Mouse (Mus musculus) neural tube, embryonic 14.5 days (tissue): ENCODE measurements around the gene Wbp2nl. TPM values are rescaled to one million over a fixed set of nuclear protein-coding genes. Genes with fewer than 3 reads are reported as not detected.

ENCODE experiments used
- ATAC-seq: fragments of 200-750 bp; cut with Nextera tagmentation; 2 replicates; pipeline ENCODE4 v1.8.0; 2017; ENCODE audit warnings: low read depth, mild to moderate bottlenecking, moderate TSS enrichment, moderate library complexity
- H3K27ac ChIP-seq: fragments of 300-500 bp; sonication (generic); 2 replicates; pipeline ENCODE4 v1.5.1; 2014; ENCODE audit warnings: low read depth, mild to moderate bottlenecking, control low read depth, low read length, moderate library complexity, mixed read lengths
- H3K27me3 ChIP-seq: fragments of 300-500 bp; sonication (generic); 2 replicates; pipeline ENCODE4 v1.6.1; 2014; ENCODE audit warnings: low read length; ENCODE audit not compliant: control insufficient read depth, insufficient read depth
- H3K36me3 ChIP-seq: fragments of 300-500 bp; sonication (generic); 2 replicates; pipeline ENCODE4 v1.6.1; 2014; ENCODE audit warnings: low read length, mixed read lengths; ENCODE audit not compliant: control insufficient read depth, insufficient read depth
- H3K4me1 ChIP-seq: fragments of 300-500 bp; sonication (generic); 2 replicates; pipeline ENCODE4 v1.6.1; 2014; ENCODE audit warnings: low read length; ENCODE audit not compliant: control insufficient read depth, insufficient read depth
- H3K4me2 ChIP-seq: fragments of 300-500 bp; sonication (generic); 2 replicates; pipeline ENCODE4 v1.6.1; 2014; ENCODE audit warnings: mild to moderate bottlenecking, low read depth, low read length, control low read depth
- H3K4me3 ChIP-seq: fragments of 300-500 bp; sonication (generic); 2 replicates; pipeline ENCODE4 v1.5.1; 2014; ENCODE audit warnings: low read depth, low read length, control low read depth, mixed read lengths
- H3K9ac ChIP-seq: fragments of 300-500 bp; sonication (generic); replicated peaks from 2 replicates; pipeline ENCODE4 v1.6.1; 2014; ENCODE audit warnings: low read depth, mild to moderate bottlenecking, control low read depth, low read length, mixed read lengths
- H3K9me3 ChIP-seq: fragments of 300-500 bp; sonication (generic); 2 replicates; pipeline ENCODE4 v1.6.1; 2016; ENCODE audit warnings: low read length; ENCODE audit not compliant: control insufficient read depth
- WGBS: fragments of 180-500 bp; shearing (Covaris S2); extraction: QIAGEN DNeasy Blood & Tissue Kit; methylation state at CpG from one replicate; pipeline ENCODE4 v1.1.7; 2014; 5-methylcytosine and 5-hydroxymethylcytosine counted together
- polyA plus RNA-seq: library from polyadenylated mRNA; unstranded; fragments of >200 nt; fragmentation: Nextera tagmentation; extraction: Ambion mirVana; gene quantifications from 2 replicates; pipeline ENCODE4 v1.2.1, GENCODE M21; 2014

The Wbp2nl gene
- polyA plus RNA-seq, 1 experiment from 2014 or later = 0.28 TPM

DNA sequence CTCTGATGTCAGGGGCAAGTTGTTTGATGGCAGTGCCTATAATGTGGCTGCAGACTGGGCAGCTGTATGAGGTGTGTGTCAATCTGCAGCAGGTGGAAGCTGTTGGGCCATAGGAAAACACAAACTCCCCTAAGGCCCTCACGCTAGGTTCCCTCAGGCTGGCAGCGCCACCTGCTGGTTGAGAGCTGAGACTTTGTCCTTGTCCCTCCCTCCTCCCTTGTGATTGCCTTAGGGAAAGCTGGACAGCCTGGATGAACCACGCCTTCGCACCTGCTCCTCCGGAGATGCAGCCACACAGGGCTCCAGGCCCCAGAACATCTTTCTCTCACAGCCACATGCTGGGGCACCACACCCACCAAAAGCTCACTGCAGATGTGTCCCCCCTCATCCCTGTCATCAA, 27.6 kb upstream of the Wbp2nl start:
- no peak overlapping the region for H3K4me3 ChIP-seq
- H3K27me3 ChIP-seq = no peaks in the 10 kb centered on the region
- no peaks in the 10 kb centered on the region for H3K9me3 ChIP-seq
- H3K9ac ChIP-seq = no peak overlapping the region
- no peak for ATAC-seq
- no peak overlapping the region for H3K27ac ChIP-seq
- H3K4me1 ChIP-seq = peaks cover 19% of the 10 kb centered on the region
- H3K36me3 ChIP-seq = no peaks in the 10 kb centered on the region
- H3K4me2 ChIP-seq = no peak overlapping the region
- 0% methylated on average over 5 of the region's 5 CpGs for WGBS

DNA sequence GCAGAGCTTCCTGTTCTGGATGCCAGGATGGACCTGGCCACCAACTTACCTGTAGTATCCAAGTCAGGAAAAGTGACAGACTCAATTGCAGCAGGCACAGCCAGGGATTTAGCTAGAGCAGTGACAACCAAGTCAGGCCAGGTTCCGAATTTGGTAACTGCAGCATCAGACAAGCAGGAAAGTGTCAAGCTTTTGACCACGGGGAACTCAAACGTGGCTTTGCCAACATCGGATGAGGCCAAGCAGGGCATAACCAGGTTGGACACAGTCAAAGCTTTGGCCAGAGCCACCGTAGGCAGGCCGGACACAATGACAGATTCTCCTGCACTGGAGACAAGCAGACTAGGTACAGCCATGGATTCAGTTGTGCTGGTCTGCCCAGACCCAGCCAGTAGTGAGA, 26.5 kb upstream of the Wbp2nl start:
- no peak for ATAC-seq
- Histone ChIP-seq H3K27ac (no peak overlapping the region), H3K4me2 (no peak overlapping the region), H3K9me3 (no peaks in the 10 kb centered on the region), H3K4me3 (no peak overlapping the region), H3K9ac (no peak overlapping the region), H3K36me3 (no peaks in the 10 kb centered on the region), H3K4me1 (peaks cover 29% of the 10 kb centered on the region), H3K27me3 (no peaks in the 10 kb centered on the region)
- WGBS = 84% methylated on average over 6 of the region's 6 CpGs

DNA sequence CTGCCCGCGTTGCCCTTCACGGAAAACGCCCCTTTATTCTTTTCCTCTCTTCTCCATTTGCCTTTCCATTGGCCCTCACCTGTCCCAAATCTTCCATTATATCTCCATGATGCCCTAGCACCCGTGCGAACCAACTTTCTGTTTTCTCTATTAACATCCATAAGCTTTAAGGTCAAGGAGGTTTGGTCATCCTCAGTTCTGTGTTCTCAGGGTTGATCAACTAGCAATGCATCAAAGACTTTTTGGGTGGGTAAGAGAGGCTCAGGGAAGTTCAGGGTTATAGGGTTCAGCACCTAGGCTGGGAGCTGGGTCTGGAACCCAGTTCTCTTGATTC, 24.2 kb upstream of the Wbp2nl start, which contains the start of gene Sept3:
Gene Sept3 (plus strand): TSS at position 301 of the 334 bp plus-strand sequence.
- 25% methylated on average over 6 of the region's 6 CpGs for WGBS
- Histone ChIP-seq H3K4me2 (peak within 1 kb of the TSS; percentile 96), H3K9ac (peak within 1 kb of the TSS; percentile 88), H3K36me3 (peaks cover 9% of the 10 kb centered on the region), H3K27ac (peak within 1 kb of the TSS; percentile 98), H3K27me3 (no peaks in the 10 kb centered on the region), H3K9me3 (no peaks in the 10 kb centered on the region), H3K4me3 (peak within 1 kb of the TSS; percentile 81), H3K4me1 (peaks cover 20% of the 10 kb centered on the region)
- ATAC-seq = no peak

DNA sequence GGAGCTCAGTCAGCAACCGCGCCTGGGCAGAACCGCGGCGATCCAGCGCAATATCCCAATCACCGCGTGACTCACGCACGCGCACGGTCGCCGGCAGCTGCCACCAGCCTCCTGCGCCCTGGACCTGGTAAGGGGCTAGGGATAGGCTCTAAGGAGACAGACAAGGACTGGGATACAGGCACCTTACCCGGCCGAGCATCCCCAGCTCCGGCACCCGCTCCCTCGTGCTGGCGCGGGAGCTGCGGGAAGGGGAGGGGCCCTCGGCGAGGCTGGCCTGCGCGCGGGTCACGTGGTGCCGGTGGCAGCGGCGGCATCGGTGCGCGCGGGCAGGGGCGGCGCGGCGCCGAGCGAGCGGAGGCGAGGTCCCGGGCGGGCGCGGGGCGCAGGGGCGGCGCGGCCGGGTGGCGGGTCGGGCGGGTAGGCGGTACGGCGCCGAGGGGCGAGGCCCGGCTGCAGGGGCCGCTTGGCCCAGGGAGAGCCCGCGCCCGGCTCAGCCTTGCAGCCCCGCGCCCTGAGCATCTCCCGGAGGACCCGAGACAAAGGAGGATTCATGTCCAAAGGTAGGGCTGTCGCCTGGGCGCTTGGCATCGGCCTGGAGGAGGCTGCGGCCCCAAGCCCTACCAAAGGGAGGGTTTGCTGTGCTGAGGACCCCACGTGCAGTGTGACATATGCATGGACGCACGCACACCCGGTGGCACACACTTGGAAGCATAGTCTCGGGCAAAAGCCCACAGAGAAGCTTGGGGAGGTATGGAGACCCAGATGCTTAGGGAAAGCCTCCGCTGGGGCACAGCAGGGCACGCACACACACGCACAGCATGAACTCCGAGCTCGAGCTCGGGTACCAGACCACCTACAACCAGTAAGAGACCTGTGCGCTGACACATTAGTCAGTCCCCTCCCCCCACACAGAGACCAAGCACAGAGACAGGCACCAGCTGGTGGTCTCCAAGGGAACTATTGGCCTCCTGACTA, 23.5 kb upstream of the Wbp2nl start:
- Histone ChIP-seq H3K9me3 (no peaks in the 10 kb centered on the region), H3K4me1 (peaks cover 20% of the 10 kb centered on the region), H3K4me2 (peak overlapping the region; percentile 96), H3K36me3 (peaks cover 14% of the 10 kb centered on the region), H3K4me3 (peak overlapping the region; percentile 81), H3K27ac (peak overlapping the region; percentile 98), H3K27me3 (no peaks in the 10 kb centered on the region), H3K9ac (peak overlapping the region; percentile 88)
- peak; percentile 75 for ATAC-seq
- WGBS = under 1% methylated on average over 55 of the region's 86 CpGs

DNA sequence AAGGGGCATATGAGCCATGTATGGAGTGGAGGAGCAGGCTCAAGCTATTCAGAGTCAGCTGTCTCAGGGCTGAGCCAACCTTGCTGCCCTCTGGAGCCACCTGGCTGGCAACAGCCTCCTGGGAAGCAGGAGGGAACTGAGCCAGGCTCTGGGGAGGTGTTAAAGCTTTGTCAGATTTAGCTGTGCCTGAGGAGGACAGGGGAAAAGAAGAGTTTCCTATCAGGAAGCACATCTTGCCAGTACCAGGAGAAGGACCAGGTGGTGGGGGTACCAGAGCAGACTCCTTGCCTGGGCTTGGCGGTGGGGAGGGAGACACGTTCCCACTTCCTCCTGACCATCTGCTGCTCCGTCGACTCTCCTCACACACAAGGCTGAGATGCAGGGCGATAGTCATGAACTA, 21.2 kb upstream of the Wbp2nl start:
- Histone ChIP-seq H3K36me3 (peaks cover 26% of the 10 kb centered on the region), H3K9ac (0 out of 2 replicates have a peak overlapping the region, but pooled peaks have one; percentile 28), H3K27me3 (no peaks in the 10 kb centered on the region), H3K4me3 (peak overlapping the region; percentile 81; the same call in 1 of the 2 replicates), H3K27ac (no peak overlapping the region; the same call in 1 of the 2 replicates), H3K4me1 (peaks cover 20% of the 10 kb centered on the region), H3K9me3 (no peaks in the 10 kb centered on the region), H3K4me2 (peak overlapping the region; percentile 96)
- no peak for ATAC-seq
- 59% methylated on average over 5 of the region's 5 CpGs for WGBS

DNA sequence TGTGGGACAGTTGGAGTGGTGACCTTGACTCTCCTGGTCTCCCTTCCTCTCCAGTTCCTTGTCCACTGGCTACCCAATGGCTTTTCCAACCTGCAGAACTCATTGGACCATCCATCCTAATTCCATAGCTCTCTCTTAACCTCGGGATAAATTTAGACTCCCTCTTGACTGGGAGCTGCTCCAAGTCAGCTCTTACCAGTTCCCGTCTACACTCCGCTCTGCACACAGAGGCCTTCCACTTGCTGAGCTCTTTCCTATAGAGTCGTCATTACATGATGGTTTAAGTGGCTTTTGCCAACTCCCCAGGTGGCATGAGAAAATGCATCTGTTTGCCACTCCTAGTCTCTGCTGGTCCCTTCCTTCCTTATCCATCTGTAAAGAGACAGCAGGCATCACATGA, 18.1 kb upstream of the Wbp2nl start:
- no peak overlapping the region for H3K9ac ChIP-seq
- no peak overlapping the region for H3K4me3 ChIP-seq
- peaks cover 55% of the 10 kb centered on the region for H3K36me3 ChIP-seq
- H3K27ac ChIP-seq = no peak overlapping the region
- H3K27me3 ChIP-seq = no peaks in the 10 kb centered on the region
- WGBS = 80% methylated on average over 4 of the region's 4 CpGs
- peaks cover 16% of the 10 kb centered on the region for H3K4me1 ChIP-seq
- ATAC-seq = no peak
- no peak overlapping the region for H3K4me2 ChIP-seq
- H3K9me3 ChIP-seq = no peaks in the 10 kb centered on the region

DNA sequence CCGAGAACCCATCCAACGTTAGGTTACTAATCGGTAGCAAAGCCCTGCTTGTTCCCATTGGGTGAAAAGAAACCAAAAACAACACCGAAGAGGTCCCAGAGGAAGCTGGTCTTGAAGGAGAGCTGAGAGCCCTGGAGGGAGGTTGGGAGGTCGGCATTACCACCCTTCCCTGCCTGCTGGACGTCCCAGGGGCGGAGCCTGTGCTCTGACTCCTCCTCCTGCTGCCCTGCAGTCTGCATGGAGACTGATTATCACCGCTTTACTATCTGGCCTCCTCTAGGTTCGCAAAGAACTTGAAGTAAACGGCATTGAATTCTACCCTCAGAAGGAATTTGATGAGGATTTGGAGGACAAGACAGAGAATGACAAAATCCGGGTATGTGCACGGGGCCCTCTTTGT, 12.6 kb upstream of the Wbp2nl start:
- H3K27me3 ChIP-seq = no peaks in the 10 kb centered on the region
- no peaks in the 10 kb centered on the region for H3K9me3 ChIP-seq
- ATAC-seq = no peak
- no peak overlapping the region for H3K4me2 ChIP-seq
- WGBS = 69% methylated on average over 12 of the region's 12 CpGs
- peaks cover 85% of the 10 kb centered on the region for H3K36me3 ChIP-seq
- H3K4me1 ChIP-seq = no peaks in the 10 kb centered on the region
- H3K9ac ChIP-seq = no peak overlapping the region
- H3K27ac ChIP-seq = no peak overlapping the region
- no peak overlapping the region for H3K4me3 ChIP-seq

DNA sequence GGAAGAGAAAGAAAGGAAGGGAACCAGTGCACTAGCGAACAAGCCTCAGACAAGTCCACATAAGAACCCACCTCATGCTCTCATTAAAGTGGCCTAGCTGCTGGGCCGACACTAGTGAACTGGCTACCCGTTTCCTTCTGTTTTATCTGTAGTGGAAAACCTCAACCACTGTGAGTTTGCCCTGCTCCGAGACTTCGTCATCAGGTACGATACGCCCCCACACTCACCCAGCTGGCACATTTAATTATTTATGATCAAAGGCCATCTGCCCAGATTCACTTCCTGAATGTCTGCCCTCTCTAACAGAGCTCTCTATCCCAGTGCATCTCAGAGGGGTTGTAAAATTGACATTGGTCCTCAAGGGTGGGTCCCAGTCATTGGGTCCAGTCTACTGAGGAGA, 8.5 kb upstream of the Wbp2nl start:
- H3K4me3 ChIP-seq = no peak overlapping the region
- H3K9me3 ChIP-seq = no peaks in the 10 kb centered on the region
- H3K9ac ChIP-seq = no peak overlapping the region
- no peak overlapping the region for H3K4me2 ChIP-seq
- peaks cover 14% of the 10 kb centered on the region for H3K4me1 ChIP-seq
- 71% methylated on average over 7 of the region's 7 CpGs for whole genome bisulfite sequencing
- peaks cover 57% of the 10 kb centered on the region for H3K36me3 ChIP-seq
- no peak for ATAC-seq
- no peaks in the 10 kb centered on the region for H3K27me3 ChIP-seq
- no peak overlapping the region for H3K27ac ChIP-seq

DNA sequence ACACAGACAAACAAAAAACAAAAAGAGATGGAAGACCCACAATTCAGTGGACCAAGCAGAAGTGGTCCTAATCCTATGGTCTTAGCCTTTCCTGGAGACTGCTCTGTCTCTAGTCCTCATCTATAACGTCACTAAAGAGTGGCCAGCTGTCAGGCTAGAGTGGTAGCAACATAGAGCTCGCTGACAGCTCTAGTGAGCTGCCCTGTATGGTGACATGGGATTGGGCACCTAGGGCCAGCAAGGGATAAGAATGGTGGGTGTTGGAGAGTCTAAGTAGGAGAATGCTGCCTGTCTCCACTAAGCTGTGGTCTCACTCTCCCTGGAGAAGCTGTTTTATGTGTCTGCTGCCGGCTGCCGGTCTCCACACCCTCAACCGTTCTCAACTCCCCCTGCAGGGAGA, 5.9 kb upstream of the Wbp2nl start:
- Histone ChIP-seq H3K9me3 (no peaks in the 10 kb centered on the region), H3K27me3 (no peaks in the 10 kb centered on the region), H3K36me3 (peaks cover 33% of the 10 kb centered on the region), H3K4me1 (peaks cover 14% of the 10 kb centered on the region), H3K27ac (peak overlapping the region; percentile 60), H3K4me2 (0 out of 2 replicates have a peak overlapping the region, but pooled peaks have one; percentile 7), H3K9ac (no peak overlapping the region), H3K4me3 (no peak overlapping the region)
- peak; percentile 45 for ATAC-seq
- WGBS = 13% methylated on average over 3 of the region's 5 CpGs
